Mouse (Mus musculus) kidney, adult 2 months (tissue): ENCODE measurements at regions not wholly inside any gene's neighbourhood (a gene's known extent, or its start where the extent isn't known, plus 50 kb on each side); places are given as distances from the start of the nearest gene placed in this dataset.
A peak's percentile ranks its signal among the peaks of the same experiment; 100 is the strongest.

Source experiments
- DNase-seq: peaks from one replicate; pipeline ENCODE4 v3.0.0; 2021
- H3K27ac ChIP-seq: fragments of 200-500 bp; 2 replicates; pipeline ENCODE4 v1.5.1; 2012; ENCODE audit warnings: low read depth, low read length, control low read depth, inconsistent platforms; ENCODE audit not compliant: insufficient read depth
- H3K27me3 ChIP-seq: fragments of 200-500 bp; replicated peaks from 2 replicates; pipeline ENCODE4 v1.6.1; 2012; ENCODE audit warnings: mild to moderate bottlenecking, moderate library complexity, low read length, inconsistent platforms; ENCODE audit not compliant: control insufficient read depth, insufficient read depth
- H3K36me3 ChIP-seq: fragments of 200-500 bp; 2 replicates; pipeline ENCODE4 v1.6.1; 2012; ENCODE audit warnings: mild to moderate bottlenecking, moderate library complexity, low read length, inconsistent platforms; ENCODE audit not compliant: control insufficient read depth, insufficient read depth
- H3K4me1 ChIP-seq: fragments of 200-500 bp; 2 replicates; pipeline ENCODE4 v1.6.1; 2011; ENCODE audit warnings: low read length; ENCODE audit not compliant: control insufficient read depth, insufficient read depth
- H3K4me3 ChIP-seq: fragments of 200-500 bp; 2 replicates; pipeline ENCODE4 v1.5.1; 2011; ENCODE audit warnings: mild to moderate bottlenecking, low read depth, low read length, control low read depth; ENCODE audit not compliant: insufficient read depth
- CTCF ChIP-seq: fragments of 200-500 bp; conservative IDR thresholded peaks from 2 replicates; pipeline ENCODE4 v1.5.1; 2011; ENCODE audit warnings: low read depth, mild to moderate bottlenecking, control low read depth, low read length, moderate library complexity, mixed read lengths; ENCODE audit not compliant: insufficient read depth, insufficient read length
- POLR2A ChIP-seq: fragments of 200-500 bp; IDR thresholded peaks from one replicate; pipeline ENCODE4 v1.6.1; 2011; ENCODE audit warnings: low read depth, low read length, control low read depth
- WGBS: fragments of 180-500 bp; shearing (Covaris S2); methylation state at CpG from one replicate; pipeline ENCODE4 v1.1.7; 2018; 5-methylcytosine and 5-hydroxymethylcytosine counted together

GRCm38 (mm10) chr13:44360016-44360415 is 369.3 kb upstream of the Jarid2 start:
- Histone ChIP-seq H3K4me3 (no peak overlapping the region), H3K27me3 (no peaks in the 10 kb centered on the region), H3K36me3 (no peaks in the 10 kb centered on the region), H3K27ac (no peak overlapping the region), H3K4me1 (no peaks in the 10 kb centered on the region)
- 80% methylated on average over 5 of the region's 5 CpGs for WGBS
- no peak for TF ChIP-seq POLR2A
- TF ChIP-seq CTCF: no peak
- DNase-seq: no peak

- no peak overlapping the region for H3K27ac ChIP-seq
- no peak for TF ChIP-seq CTCF
- no peak for DNase-seq
- no peaks in the 10 kb centered on the region for H3K4me1 ChIP-seq
- WGBS: 66% methylated on average over 15 of the region's 15 CpGs
- H3K27me3 ChIP-seq: no peaks in the 10 kb centered on the region; the same call in 1 of the 2 replicates
- H3K4me3 ChIP-seq: no peak overlapping the region
- H3K36me3 ChIP-seq: no peaks in the 10 kb centered on the region
These were observed 368.5 kb upstream of the Jarid2 start for GRCm38 (mm10) chr13:44360725-44361290.

- H3K4me1 ChIP-seq: no peaks in the 10 kb centered on the region
- DNase-seq: peak; percentile 51
- no peak overlapping the region for H3K4me3 ChIP-seq
- H3K27ac ChIP-seq: no peak overlapping the region
- TF ChIP-seq POLR2A (no peak), CTCF (no peak)
- no peaks in the 10 kb centered on the region for H3K36me3 ChIP-seq
- H3K27me3 ChIP-seq: no peaks in the 10 kb centered on the region; the same call in 1 of the 2 replicates
- WGBS: 57% methylated on average over 15 of the region's 15 CpGs
These were observed 366.8 kb upstream of the Jarid2 start for GRCm38 (mm10) chr13:44362293-44363005.

- H3K4me3 ChIP-seq: no peak overlapping the region
- H3K27me3 ChIP-seq: no peaks in the 10 kb centered on the region; the same call in 1 of the 2 replicates
- 51% methylated on average over 2 of the region's 2 CpGs for WGBS
- H3K4me1 ChIP-seq: no peaks in the 10 kb centered on the region
- no peaks in the 10 kb centered on the region for H3K36me3 ChIP-seq
- no peak overlapping the region for H3K27ac ChIP-seq
- TF ChIP-seq POLR2A: no peak
- TF ChIP-seq CTCF: no peak
- DNase-seq: no peak
These were observed 366.3 kb upstream of the Jarid2 start for GRCm38 (mm10) chr13:44363016-44363415.

GRCm38 (mm10) chr13:44369301-44369700 is 360.0 kb upstream of the Jarid2 start:
- no peak for DNase-seq
- Histone ChIP-seq H3K4me1 (no peaks in the 10 kb centered on the region), H3K4me3 (no peak overlapping the region), H3K36me3 (no peaks in the 10 kb centered on the region), H3K27ac (no peak overlapping the region), H3K27me3 (no peaks in the 10 kb centered on the region; the same call in 1 of the 2 replicates)
- no peak for TF ChIP-seq CTCF
- TF ChIP-seq POLR2A: no peak
- 77% methylated on average over 7 of the region's 7 CpGs for WGBS

- TF ChIP-seq POLR2A: no peak
- TF ChIP-seq CTCF: no peak
- WGBS: 80% methylated on average over 6 of the region's 6 CpGs
- H3K4me3 ChIP-seq: no peak overlapping the region
- no peaks in the 10 kb centered on the region for H3K27me3 ChIP-seq
- no peaks in the 10 kb centered on the region for H3K4me1 ChIP-seq
- peak; percentile 35 for DNase-seq
- H3K36me3 ChIP-seq: no peaks in the 10 kb centered on the region
- H3K27ac ChIP-seq: no peak overlapping the region
These were observed 356.9 kb upstream of the Jarid2 start for GRCm38 (mm10) chr13:44372361-44372877.

GRCm38 (mm10) chr13:44375476-44376159 is 353.7 kb upstream of the Jarid2 start:
- no peaks in the 10 kb centered on the region for H3K4me1 ChIP-seq
- no peak for DNase-seq
- no peaks in the 10 kb centered on the region for H3K36me3 ChIP-seq
- no peak overlapping the region for H3K4me3 ChIP-seq
- H3K27me3 ChIP-seq: no peaks in the 10 kb centered on the region
- 89% methylated on average over 13 of the region's 13 CpGs for WGBS
- TF ChIP-seq CTCF (no peak), POLR2A (no peak)
- H3K27ac ChIP-seq: no peak overlapping the region

- TF ChIP-seq POLR2A: no peak
- TF ChIP-seq CTCF: no peak
- Histone ChIP-seq H3K4me3 (no peak overlapping the region), H3K27ac (no peak overlapping the region), H3K36me3 (no peaks in the 10 kb centered on the region), H3K27me3 (no peaks in the 10 kb centered on the region), H3K4me1 (no peaks in the 10 kb centered on the region)
- 64% methylated on average over 3 of the region's 3 CpGs for WGBS
- no peak for DNase-seq
These were observed 353.1 kb upstream of the Jarid2 start for GRCm38 (mm10) chr13:44376160-44376488.
